Mouse (Mus musculus): ENCODE measurements at regions not wholly inside any gene's neighbourhood (a gene's known extent, or its start where the extent isn't known, plus 50 kb on each side); places are given as distances from the start of the nearest gene placed in this dataset.

- H3K36me3 ChIP-seq (ENCODE audit: control insufficient read depth, insufficient read depth) = no peaks in the 10 kb centered on the region
- H3K4me3 ChIP-seq (ENCODE audit: low read depth, low read length) = no peak overlapping the region
- no peak overlapping the region for H3K27ac ChIP-seq (ENCODE audit: low read depth, low read length)
- H3K9me3 ChIP-seq (ENCODE audit: control insufficient read depth) = no peaks in the 10 kb centered on the region
- 80% methylated on average over 2 of the region's 2 CpGs for WGBS
- ATAC-seq = no peak
- no peak overlapping the region for H3K4me2 ChIP-seq (replicated peaks; ENCODE audit: low read depth)
- no peaks in the 10 kb centered on the region for H3K4me1 ChIP-seq (replicated peaks; ENCODE audit: control insufficient read depth, insufficient read depth, low read length)
- H3K27me3 ChIP-seq (replicated peaks; ENCODE audit: control insufficient read depth, insufficient read depth, low read length) = no peaks in the 10 kb centered on the region
- TF ChIP-seq CTCF (IDR thresholded peaks at IDR 0.05; ENCODE audit: low read depth) = 0 out of 2 replicates have a peak, but pooled peaks have one; percentile 3
- H3K9ac ChIP-seq (ENCODE audit: low read depth, low read length) = no peak overlapping the region
Observed at GRCm38 (mm10) chr15:11586384-11586783, 186.9 kb upstream of the Tars start.

DNA sequence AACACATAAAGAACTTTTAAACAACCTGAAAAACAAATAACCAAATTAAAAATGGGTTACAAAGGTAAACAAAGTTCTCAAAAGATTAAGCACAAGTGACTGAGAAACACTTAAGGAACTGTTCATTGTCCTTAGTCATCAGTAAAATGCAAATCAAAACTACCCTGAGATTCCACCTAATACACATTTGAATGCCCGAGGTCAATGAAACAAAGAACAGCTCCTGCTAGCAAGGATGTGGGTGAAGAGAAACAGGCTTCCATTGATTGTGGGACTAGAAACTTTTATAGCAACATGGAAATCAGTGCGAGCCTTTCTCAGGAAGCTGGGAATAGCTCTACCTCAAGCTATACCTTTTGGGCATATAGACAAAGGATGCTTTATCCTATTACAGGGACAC, 184.7 kb upstream of the Tars start:
- Histone ChIP-seq H3K9ac (ENCODE audit: low read depth, low read length) (no peak overlapping the region), H3K27ac (ENCODE audit: low read depth, low read length) (no peak overlapping the region), H3K9me3 (ENCODE audit: control insufficient read depth) (no peaks in the 10 kb centered on the region), H3K27me3 (replicated peaks; ENCODE audit: control insufficient read depth, insufficient read depth, low read length) (no peaks in the 10 kb centered on the region), H3K4me3 (ENCODE audit: low read depth, low read length) (no peak overlapping the region), H3K4me1 (replicated peaks; ENCODE audit: control insufficient read depth, insufficient read depth, low read length) (no peaks in the 10 kb centered on the region), H3K4me2 (replicated peaks; ENCODE audit: low read depth) (no peak overlapping the region), H3K36me3 (ENCODE audit: control insufficient read depth, insufficient read depth) (no peaks in the 10 kb centered on the region)
- TF ChIP-seq CTCF (IDR thresholded peaks at IDR 0.05; ENCODE audit: low read depth) = no peak
- WGBS = 71% methylated on average over 2 of the region's 2 CpGs
- no peak for ATAC-seq

- H3K4me2 ChIP-seq (replicated peaks; ENCODE audit: low read depth) = no peak overlapping the region
- H3K9ac ChIP-seq (ENCODE audit: low read depth, low read length) = no peak overlapping the region
- TF ChIP-seq CTCF (IDR thresholded peaks at IDR 0.05; ENCODE audit: low read depth) = no peak
- no peak for ATAC-seq
- no peaks in the 10 kb centered on the region for H3K4me1 ChIP-seq (replicated peaks; ENCODE audit: control insufficient read depth, insufficient read depth, low read length)
- 89% methylated on average over 1 of the region's 1 CpGs for WGBS
- H3K27me3 ChIP-seq (replicated peaks; ENCODE audit: control insufficient read depth, insufficient read depth, low read length) = no peaks in the 10 kb centered on the region
- H3K27ac ChIP-seq (ENCODE audit: low read depth, low read length) = no peak overlapping the region
- H3K36me3 ChIP-seq (ENCODE audit: control insufficient read depth, insufficient read depth) = no peaks in the 10 kb centered on the region
- no peaks in the 10 kb centered on the region for H3K9me3 ChIP-seq (ENCODE audit: control insufficient read depth)
- H3K4me3 ChIP-seq (ENCODE audit: low read depth, low read length) = no peak overlapping the region
Observed at GRCm38 (mm10) chr15:11578331-11578730, 178.9 kb upstream of the Tars start.

- no peak for TF ChIP-seq CTCF (IDR thresholded peaks at IDR 0.05; ENCODE audit: low read depth)
- WGBS = 63% methylated on average over 2 of the region's 2 CpGs
- Histone ChIP-seq H3K4me2 (replicated peaks; ENCODE audit: low read depth) (no peak overlapping the region), H3K9ac (ENCODE audit: low read depth, low read length) (no peak overlapping the region), H3K9me3 (ENCODE audit: control insufficient read depth) (no peaks in the 10 kb centered on the region), H3K27me3 (replicated peaks; ENCODE audit: control insufficient read depth, insufficient read depth, low read length) (no peaks in the 10 kb centered on the region), H3K4me3 (ENCODE audit: low read depth, low read length) (no peak overlapping the region), H3K36me3 (ENCODE audit: control insufficient read depth, insufficient read depth) (no peaks in the 10 kb centered on the region), H3K27ac (ENCODE audit: low read depth, low read length) (no peak overlapping the region), H3K4me1 (replicated peaks; ENCODE audit: control insufficient read depth, insufficient read depth, low read length) (no peaks in the 10 kb centered on the region)
- ATAC-seq = no peak
Observed at GRCm38 (mm10) chr15:11574359-11574758, 174.9 kb upstream of the Tars start.

DNA sequence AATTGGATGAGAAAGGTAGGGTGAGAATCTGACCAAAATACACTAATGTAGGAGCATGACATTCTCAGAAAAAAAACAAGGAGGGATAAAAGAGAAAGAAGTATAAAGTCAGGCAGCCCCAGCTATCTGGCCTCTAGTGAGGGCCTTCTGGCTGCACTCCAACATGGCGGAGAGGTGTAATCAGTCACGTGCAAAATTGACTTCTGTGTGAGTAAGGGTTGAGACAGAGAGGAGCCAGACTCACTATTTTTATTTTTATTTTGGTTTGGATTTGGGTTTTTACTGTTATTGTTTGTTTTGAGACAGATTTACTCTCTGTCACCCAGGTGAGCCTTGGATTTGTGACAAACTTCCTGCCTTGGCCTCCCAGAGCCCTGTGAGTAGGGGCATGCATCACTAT, 174.0 kb upstream of the Tars start:
- Histone ChIP-seq H3K9ac (ENCODE audit: low read depth, low read length) (no peak overlapping the region), H3K36me3 (ENCODE audit: control insufficient read depth, insufficient read depth) (no peaks in the 10 kb centered on the region), H3K27ac (ENCODE audit: low read depth, low read length) (no peak overlapping the region), H3K4me3 (ENCODE audit: low read depth, low read length) (no peak overlapping the region), H3K27me3 (replicated peaks; ENCODE audit: control insufficient read depth, insufficient read depth, low read length) (no peaks in the 10 kb centered on the region), H3K4me1 (replicated peaks; ENCODE audit: control insufficient read depth, insufficient read depth, low read length) (no peaks in the 10 kb centered on the region), H3K4me2 (replicated peaks; ENCODE audit: low read depth) (no peak overlapping the region), H3K9me3 (ENCODE audit: control insufficient read depth) (no peaks in the 10 kb centered on the region)
- WGBS = 71% methylated on average over 2 of the region's 2 CpGs
- TF ChIP-seq CTCF (IDR thresholded peaks at IDR 0.05; ENCODE audit: low read depth) = no peak
- ATAC-seq = no peak

DNA sequence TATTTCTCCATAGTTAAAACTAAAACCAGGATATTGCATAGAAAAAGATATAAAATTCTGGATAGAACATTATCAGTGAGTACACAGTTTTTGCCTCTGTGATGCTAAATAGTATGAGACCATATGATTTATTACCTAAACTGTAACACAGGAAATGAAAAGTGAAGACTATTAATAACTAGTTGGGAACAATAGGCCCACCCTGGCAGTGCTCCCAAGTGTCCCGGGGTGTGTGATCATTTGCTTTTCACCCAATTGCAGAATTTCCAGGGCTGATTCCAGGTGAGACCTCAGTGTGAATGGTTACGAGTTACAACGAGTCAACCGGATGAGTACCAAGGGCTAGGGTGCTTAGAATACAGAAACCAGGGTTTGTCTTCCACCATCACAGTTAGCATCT, 172.6 kb upstream of the Tars start:
- WGBS = 78% methylated on average over 4 of the region's 4 CpGs
- no peaks in the 10 kb centered on the region for H3K4me1 ChIP-seq (replicated peaks; ENCODE audit: control insufficient read depth, insufficient read depth, low read length)
- H3K36me3 ChIP-seq (ENCODE audit: control insufficient read depth, insufficient read depth) = no peaks in the 10 kb centered on the region
- no peak for TF ChIP-seq CTCF (IDR thresholded peaks at IDR 0.05; ENCODE audit: low read depth)
- ATAC-seq = no peak
- H3K9me3 ChIP-seq (ENCODE audit: control insufficient read depth) = no peaks in the 10 kb centered on the region
- H3K27me3 ChIP-seq (replicated peaks; ENCODE audit: control insufficient read depth, insufficient read depth, low read length) = no peaks in the 10 kb centered on the region
- H3K4me3 ChIP-seq (ENCODE audit: low read depth, low read length) = no peak overlapping the region
- no peak overlapping the region for H3K4me2 ChIP-seq (replicated peaks; ENCODE audit: low read depth)
- no peak overlapping the region for H3K9ac ChIP-seq (ENCODE audit: low read depth, low read length)
- H3K27ac ChIP-seq (ENCODE audit: low read depth, low read length) = no peak overlapping the region

- Histone ChIP-seq H3K4me3 (ENCODE audit: low read depth, low read length) (no peak overlapping the region), H3K27ac (ENCODE audit: low read depth, low read length) (no peak overlapping the region), H3K27me3 (replicated peaks; ENCODE audit: control insufficient read depth, insufficient read depth, low read length) (no peaks in the 10 kb centered on the region), H3K36me3 (ENCODE audit: control insufficient read depth, insufficient read depth) (no peaks in the 10 kb centered on the region), H3K4me1 (replicated peaks; ENCODE audit: control insufficient read depth, insufficient read depth, low read length) (peaks cover 5% of the 10 kb centered on the region; the same call in 1 of the 2 replicates), H3K9ac (ENCODE audit: low read depth, low read length) (no peak overlapping the region), H3K9me3 (ENCODE audit: control insufficient read depth) (no peaks in the 10 kb centered on the region), H3K4me2 (replicated peaks; ENCODE audit: low read depth) (0 out of 2 replicates have a peak overlapping the region, but pooled peaks have one; percentile 17)
- WGBS = 24% methylated on average over 10 of the region's 10 CpGs
- ATAC-seq = no peak
- no peak for TF ChIP-seq CTCF (IDR thresholded peaks at IDR 0.05; ENCODE audit: low read depth)
Observed at GRCm38 (mm10) chr15:11565503-11566031, 166.1 kb upstream of the Tars start.
